Comparison of ENCODE assay signal across 27 mouse cellular contexts in the genomic region with DNA sequence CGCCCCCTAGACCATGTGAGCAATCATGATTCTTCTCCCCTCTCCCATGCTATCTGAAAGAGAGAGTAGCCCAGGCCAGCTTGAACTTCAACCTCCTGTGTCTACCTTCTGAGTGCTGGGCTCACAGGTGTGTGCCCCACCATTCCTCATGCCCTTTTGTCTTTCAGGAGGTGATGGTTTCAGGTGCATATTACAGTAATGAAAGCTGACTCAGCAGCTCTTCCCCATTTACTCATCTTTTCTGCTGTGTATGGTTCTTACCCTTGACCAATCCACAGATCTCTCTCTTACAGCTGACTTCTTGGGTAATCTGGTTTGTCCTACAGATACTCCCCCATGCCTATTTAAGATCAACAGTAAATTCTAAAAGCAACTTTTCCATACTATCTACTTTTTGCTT.
"Had no signal": no experiment of that assay in that cellular context is flagged by ENCODE, and none has a peak within 500 bp of the region (broad histone marks: within the 10 kb centered on the region; RNA-seq: fewer than 3 reads in every experiment).

No protein-coding gene starts in this region.

- ATAC-seq: hindbrain, embryonic 16.5 days; inflammation-experienced regulatory T-cells, adult 6 months; intestine, embryonic 15.5 days; intestine, postnatal 0 days had no signal

- H3K36me3 ChIP-seq: heart, embryonic 10.5 days; heart, embryonic 12.5 days; hindbrain, embryonic 10.5 days; hindbrain, embryonic 12.5 days; intestine, embryonic 15.5 days; kidney, embryonic 15.5 days; limb, embryonic 13.5 days; limb, embryonic 15.5 days; liver, embryonic 13.5 days had no signal

- H3K27me3 ChIP-seq: heart, embryonic 12.5 days; hindbrain, embryonic 12.5 days; intestine, embryonic 15.5 days; kidney, embryonic 15.5 days; limb, embryonic 13.5 days; limb, embryonic 15.5 days; liver, embryonic 13.5 days had no signal

- H3K9me3 ChIP-seq: heart, embryonic 10.5 days; heart, embryonic 12.5 days; hindbrain, embryonic 10.5 days; hindbrain, embryonic 12.5 days; intestine, embryonic 15.5 days; kidney, embryonic 15.5 days; limb, embryonic 13.5 days; limb, embryonic 15.5 days; liver, embryonic 13.5 days had no signal

- H3K9ac ChIP-seq: heart, embryonic 12.5 days; hindbrain, embryonic 12.5 days; hindbrain, embryonic 14.5 days; intestine, embryonic 15.5 days; kidney, embryonic 15.5 days; limb, embryonic 13.5 days; limb, embryonic 15.5 days; liver, embryonic 13.5 days had no signal

- H3K27ac ChIP-seq: gastrocnemius, adult 2 months; heart, embryonic 10.5 days; hindbrain, embryonic 10.5 days; hindbrain, embryonic 12.5 days; hindbrain, embryonic 14.5 days; intestine, embryonic 15.5 days; kidney, embryonic 15.5 days; kidney, postnatal 0 days; limb, embryonic 13.5 days; limb, embryonic 15.5 days; liver, embryonic 13.5 days had no signal

- H3K4me1 ChIP-seq: hindbrain, embryonic 10.5 days; hindbrain, embryonic 12.5 days; intestine, embryonic 15.5 days; kidney, embryonic 15.5 days; limb, embryonic 13.5 days had no signal

- H3K4me3 ChIP-seq: gastrocnemius, adult 2 months; heart, embryonic 10.5 days; heart, embryonic 12.5 days; hindbrain, embryonic 10.5 days; hindbrain, embryonic 12.5 days; intestine, embryonic 15.5 days; kidney, embryonic 15.5 days; limb, embryonic 13.5 days; limb, embryonic 15.5 days; liver, embryonic 13.5 days had no signal

- H3K4me2 ChIP-seq: heart, embryonic 12.5 days; hindbrain, embryonic 12.5 days; hindbrain, embryonic 14.5 days; intestine, embryonic 15.5 days; kidney, embryonic 15.5 days; limb, embryonic 13.5 days; limb, embryonic 15.5 days; liver, embryonic 13.5 days had no signal

- DNase-seq: gastrocnemius, adult 2 months; gastrocnemius, postnatal 10 days; gastrocnemius, postnatal 25 days; heart, adult 18-20 months; heart, postnatal 10 days; heart, postnatal 4 days; kidney, adult 18-20 months; kidney, adult 9 months; kidney, postnatal 14 days; kidney, postnatal 36 days; layer of hippocampus, adult 9-11 months; layer of hippocampus, postnatal 36 days; left cerebral cortex, postnatal 4 days; liver, embryonic 13.5 days had no signal
